Mouse (Mus musculus) small intestine, adult 2 months (tissue): Measurements from ENCODE around the gene Fnbp1. TPM values are rescaled to one million over a fixed set of nuclear protein-coding genes. Genes with fewer than 3 reads are reported as not detected.
"Not testable (repeated sequence)": the region's sequence is repeated elsewhere in the genome, so short reads cannot be mapped to it uniquely, and the experiment has no call there.

Experiments
- H3K27ac ChIP-seq: fragments of 200-500 bp; 2 replicates; pipeline ENCODE4 v1.5.1; 2012; ENCODE audit warnings: low read depth, low read length, control low read depth, inconsistent platforms; ENCODE audit not compliant: insufficient read depth
- H3K27me3 ChIP-seq: fragments of 200-500 bp; 2 replicates; pipeline ENCODE4 v1.6.1; 2012; ENCODE audit warnings: mild to moderate bottlenecking, moderate library complexity, low read length, inconsistent platforms; ENCODE audit not compliant: control insufficient read depth, insufficient read depth
- H3K36me3 ChIP-seq: fragments of 200-500 bp; 2 replicates; pipeline ENCODE4 v1.6.1; 2012; ENCODE audit warnings: mild to moderate bottlenecking, low read length, control low read depth, inconsistent platforms; ENCODE audit not compliant: control insufficient read depth, insufficient read depth
- H3K4me1 ChIP-seq: fragments of 200-500 bp; 2 replicates; pipeline ENCODE4 v1.6.1; 2012; ENCODE audit warnings: low read length, inconsistent platforms, mixed read lengths; ENCODE audit not compliant: control insufficient read depth, insufficient read depth, insufficient read length
- H3K4me3 ChIP-seq: fragments of 200-500 bp; 2 replicates; pipeline ENCODE4 v1.5.1; 2012; ENCODE audit warnings: low read depth, mild to moderate bottlenecking, control low read depth, inconsistent platforms, low read length, moderate library complexity
- CTCF ChIP-seq: fragments of 200-500 bp; IDR thresholded peaks from 2 replicates; pipeline ENCODE4 v1.5.1; 2012; ENCODE audit warnings: low read depth, mild to moderate bottlenecking, control low read depth, inconsistent platforms, low read length, moderate library complexity, mixed read lengths; ENCODE audit not compliant: insufficient replicate concordance, insufficient read length; ENCODE audit errors: extremely low read depth
- POLR2A ChIP-seq: fragments of 200-500 bp; IDR thresholded peaks from 2 replicates; pipeline ENCODE4 v1.6.1; 2012; ENCODE audit warnings: low read depth, mild to moderate bottlenecking, control low read depth, inconsistent platforms, low read length, moderate library complexity
- WGBS: fragments of 180-500 bp; shearing (Covaris S2); methylation state at CpG from one replicate; pipeline ENCODE4 v1.1.7; 2018; 5-methylcytosine and 5-hydroxymethylcytosine counted together
- polyA plus RNA-seq: library from polyadenylated mRNA; depleted of rRNA; stranded (reverse); fragments of >200 nt; gene quantifications from 2 replicates; pipeline ENCODE4 v1.2.3, GENCODE M21; 2012; rRNA removed

Fnbp1 gene
- polyA plus RNA-seq = 20.3 and 28.6 TPM in 2 replicates

GRCm38 (mm10) chr2:31141867-31142454 lies at the start of gene Fnbp1:
TSS of gene Fnbp1 (minus strand) at chr2:31142008.
- Histone ChIP-seq H3K4me3 (peak within 1 kb of the TSS; percentile 94), H3K36me3 (peaks cover 3% of the 10 kb centered on the region; the same call in 1 of the 2 replicates), H3K27ac (peak within 1 kb of the TSS; percentile 50), H3K4me1 (peaks cover 8% of the 10 kb centered on the region), H3K27me3 (no peaks in the 10 kb centered on the region)
- TF ChIP-seq POLR2A (peak; percentile 93), CTCF (no peak)
- 1% methylated on average over 59 of the region's 59 CpGs for WGBS

- no peak overlapping the region for H3K4me3 ChIP-seq
- H3K4me1 ChIP-seq = no peaks in the 10 kb centered on the region
- 93% methylated on average over 3 of the region's 3 CpGs for WGBS
- no peak for TF ChIP-seq CTCF
- no peak for TF ChIP-seq POLR2A
- H3K27ac ChIP-seq = no peak overlapping the region
- peaks cover 60% of the 10 kb centered on the region for H3K36me3 ChIP-seq
- H3K27me3 ChIP-seq = no peaks in the 10 kb centered on the region
Measured at GRCm38 (mm10) chr2:31189654-31190053, 47.8 kb upstream of the Fnbp1 start.

- TF ChIP-seq POLR2A (no peak), CTCF (no peak)
- Histone ChIP-seq H3K4me3 (no peak overlapping the region), H3K27ac (no peak overlapping the region), H3K4me1 (no peaks in the 10 kb centered on the region), H3K36me3 (peaks cover 67% of the 10 kb centered on the region), H3K27me3 (no peaks in the 10 kb centered on the region)
- WGBS = 100% methylated on average over 1 of the region's 1 CpGs
Measured at GRCm38 (mm10) chr2:31188691-31189090, 46.9 kb upstream of the Fnbp1 start.

GRCm38 (mm10) chr2:31183830-31184229 lies 42.0 kb upstream of the Fnbp1 start:
- 90% methylated on average over 1 of the region's 1 CpGs for WGBS
- peaks cover 61% of the 10 kb centered on the region for H3K36me3 ChIP-seq
- H3K27ac ChIP-seq = no peak overlapping the region
- no peaks in the 10 kb centered on the region for H3K27me3 ChIP-seq
- H3K4me1 ChIP-seq = peaks cover 5% of the 10 kb centered on the region; the same call in 1 of the 2 replicates
- no peak overlapping the region for H3K4me3 ChIP-seq
- TF ChIP-seq POLR2A (no peak), CTCF (no peak)

GRCm38 (mm10) chr2:31182786-31183330 lies 41.0 kb upstream of the Fnbp1 start:
- Histone ChIP-seq H3K27ac (no peak overlapping the region), H3K36me3 (peaks cover 62% of the 10 kb centered on the region), H3K4me1 (peaks cover 5% of the 10 kb centered on the region; the same call in 1 of the 2 replicates), H3K4me3 (no peak overlapping the region), H3K27me3 (no peaks in the 10 kb centered on the region)
- TF ChIP-seq CTCF (no peak), POLR2A (no peak)
- 74% methylated on average over 6 of the region's 6 CpGs for WGBS

DNA sequence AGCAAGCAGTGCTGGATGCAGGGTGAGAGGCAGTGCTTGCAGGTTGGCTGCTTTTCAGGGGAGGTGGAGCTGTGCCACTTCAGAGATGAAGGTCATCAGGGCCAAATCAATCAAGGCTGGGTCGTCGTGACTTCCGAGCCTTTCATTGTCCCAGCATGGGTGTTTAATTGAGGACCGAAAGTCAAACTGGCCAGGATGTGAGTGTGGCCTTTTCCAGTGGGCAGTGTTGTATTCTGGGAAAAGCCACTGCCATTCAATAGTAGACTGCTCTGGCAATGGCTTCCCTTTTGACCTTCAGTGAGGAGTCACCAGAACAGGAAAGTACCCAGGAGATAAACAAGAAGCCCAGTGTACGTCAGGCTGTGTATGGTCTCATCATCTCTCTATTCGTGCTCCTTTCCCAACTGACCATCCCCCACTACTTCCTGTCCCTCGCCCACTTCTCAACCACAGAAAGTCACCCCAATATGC lies 38.3 kb upstream of the Fnbp1 start:
- Histone ChIP-seq H3K36me3 (peaks cover 68% of the 10 kb centered on the region), H3K27ac (peak overlapping the region; percentile 6; the same call in 1 of the 2 replicates), H3K27me3 (no peaks in the 10 kb centered on the region), H3K4me3 (no peak overlapping the region), H3K4me1 (peaks cover 5% of the 10 kb centered on the region; the same call in 1 of the 2 replicates)
- no peak for TF ChIP-seq CTCF
- TF ChIP-seq POLR2A = no peak
- WGBS = 70% methylated on average over 7 of the region's 7 CpGs

GRCm38 (mm10) chr2:31179471-31179870 lies 37.7 kb upstream of the Fnbp1 start:
- Histone ChIP-seq H3K4me3 (no peak overlapping the region), H3K4me1 (peaks cover 5% of the 10 kb centered on the region; the same call in 1 of the 2 replicates), H3K36me3 (peaks cover 66% of the 10 kb centered on the region), H3K27me3 (no peaks in the 10 kb centered on the region), H3K27ac (no peak overlapping the region)
- 80% methylated on average over 7 of the region's 7 CpGs for WGBS
- TF ChIP-seq CTCF (no peak), POLR2A (no peak)

DNA sequence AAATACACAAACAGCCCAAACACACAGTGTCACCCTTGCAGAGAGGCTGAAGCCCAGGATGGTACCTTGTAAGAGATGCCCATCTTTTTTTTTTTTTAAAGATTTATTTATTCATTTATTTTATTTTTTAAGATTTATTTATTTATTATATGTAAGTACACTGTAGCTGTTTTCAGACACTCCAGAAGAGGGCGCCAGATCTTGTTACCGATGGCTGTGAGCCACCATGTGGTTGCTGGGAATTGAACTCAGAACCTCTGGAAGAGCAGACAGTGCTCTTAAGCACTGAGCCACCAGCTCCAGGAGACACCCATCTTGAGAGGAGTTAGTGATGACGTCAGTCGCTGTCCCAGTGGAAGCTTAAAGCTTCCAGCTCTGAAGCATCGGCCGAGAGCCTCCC lies 36.8 kb upstream of the Fnbp1 start:
- H3K4me3 ChIP-seq, H3K27ac ChIP-seq, H3K27me3 ChIP-seq, H3K4me1 ChIP-seq: not testable (repeated sequence)
- H3K36me3 ChIP-seq = peaks cover 65% of the 10 kb centered on the region
- WGBS = 84% methylated on average over 6 of the region's 6 CpGs
